Mouse (Mus musculus): ENCODE measurements at regions not wholly inside any gene's neighbourhood (a gene's known extent, or its start where the extent isn't known, plus 50 kb on each side); places are given as distances from the start of the nearest gene placed in this dataset.
"Not testable (repeated sequence)": the region's sequence is repeated elsewhere in the genome, so short reads cannot be mapped to it uniquely, and the experiment has no call there.

DNA sequence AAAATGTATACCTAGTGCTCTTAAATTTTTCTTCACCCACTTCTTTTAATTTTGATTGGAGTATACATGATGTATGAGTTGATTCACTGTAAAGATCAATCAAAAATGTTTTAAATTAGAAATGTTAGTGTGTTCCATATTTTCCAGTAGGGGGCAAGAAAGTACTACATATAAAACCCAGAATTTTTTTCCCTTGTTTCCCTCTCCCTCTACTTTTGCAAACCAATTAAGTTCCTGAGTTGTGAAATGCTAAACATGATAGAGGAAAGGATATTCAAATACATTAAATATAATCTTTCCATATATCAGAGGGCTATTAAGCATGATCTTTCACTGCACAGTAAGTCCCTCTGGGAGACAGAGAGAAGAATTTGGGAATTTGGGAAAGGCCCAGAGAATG is 192.0 kb upstream of the Slc10a2 start:
- peak; percentile 46 for DNase-seq (ENCODE audit: low spot score)
- no peak for ATAC-seq (ENCODE audit: low read depth)
- H3K27me3 ChIP-seq (replicated peaks; ENCODE audit: control insufficient read depth, insufficient read depth, low read length) = no peaks in the 10 kb centered on the region

GRCm38 (mm10) chr8:5285708-5286161 is 180.6 kb upstream of the Slc10a2 start:
- H3K27me3 ChIP-seq (replicated peaks; ENCODE audit: control insufficient read depth, insufficient read depth, low read length) = no peaks in the 10 kb centered on the region
- no peaks in the 10 kb centered on the region for H3K4me1 ChIP-seq (ENCODE audit: control insufficient read depth, insufficient read depth, low read length)
- DNase-seq (ENCODE audit: low spot score) = peak; percentile 76
- no peak overlapping the region for H3K4me3 ChIP-seq (ENCODE audit: low read depth, low read length)
- no peaks in the 10 kb centered on the region for H3K36me3 ChIP-seq (ENCODE audit: control insufficient read depth, insufficient read depth, low read length)
- no peaks in the 10 kb centered on the region for H3K9me3 ChIP-seq (ENCODE audit: control insufficient read depth, low read length)
- ATAC-seq (ENCODE audit: low read depth) = peak; percentile 84
- 23% methylated on average over 5 of the region's 5 CpGs for WGBS
- H3K27ac ChIP-seq (replicated peaks; ENCODE audit: low read depth, low read length) = no peak overlapping the region
- H3K9ac ChIP-seq (ENCODE audit: low read depth, low read length) = no peak overlapping the region
- H3K4me2 ChIP-seq (ENCODE audit: low read depth, low read length) = no peak overlapping the region

More for the DNA sequence above, 192.0 kb upstream of the Slc10a2 start:
- Histone ChIP-seq H3K9ac (ENCODE audit: low read depth, low read length) (no peak overlapping the region), H3K36me3 (ENCODE audit: control insufficient read depth, insufficient read depth, low read length) (no peaks in the 10 kb centered on the region), H3K27ac (replicated peaks; ENCODE audit: low read depth, low read length) (no peak overlapping the region), H3K9me3 (ENCODE audit: control insufficient read depth, low read length) (no peaks in the 10 kb centered on the region), H3K4me3 (ENCODE audit: low read depth, low read length) (no peak overlapping the region), H3K4me2 (ENCODE audit: low read depth, low read length) (no peak overlapping the region), H3K4me1 (ENCODE audit: control insufficient read depth, insufficient read depth, low read length) (no peaks in the 10 kb centered on the region)

- no peaks in the 10 kb centered on the region for H3K36me3 ChIP-seq (ENCODE audit: control insufficient read depth, insufficient read depth, low read length)
These were observed 178.6 kb upstream of the Slc10a2 start for GRCm38 (mm10) chr8:5283799-5284198.

GRCm38 (mm10) chr8:5262316-5262715 is 157.2 kb upstream of the Slc10a2 start:
- peak; percentile 26 for DNase-seq (ENCODE audit: low spot score)
- H3K36me3 ChIP-seq (ENCODE audit: control insufficient read depth, insufficient read depth, low read length) = no peaks in the 10 kb centered on the region
- ATAC-seq (ENCODE audit: low read depth) = no peak
- no peak overlapping the region for H3K27ac ChIP-seq (replicated peaks; ENCODE audit: low read depth, low read length)
- H3K4me1 ChIP-seq (ENCODE audit: control insufficient read depth, insufficient read depth, low read length) = no peaks in the 10 kb centered on the region
- H3K9me3 ChIP-seq (ENCODE audit: control insufficient read depth, low read length) = no peaks in the 10 kb centered on the region
- no peak overlapping the region for H3K9ac ChIP-seq (ENCODE audit: low read depth, low read length)
- WGBS = 15% methylated on average over 1 of the region's 1 CpGs
- H3K4me3 ChIP-seq (ENCODE audit: low read depth, low read length) = no peak overlapping the region
- H3K4me2 ChIP-seq (ENCODE audit: low read depth, low read length) = no peak overlapping the region
- no peaks in the 10 kb centered on the region for H3K27me3 ChIP-seq (replicated peaks; ENCODE audit: control insufficient read depth, insufficient read depth, low read length)

More at GRCm38 (mm10) chr8:5283799-5284198, 178.6 kb upstream of the Slc10a2 start:
- H3K27me3 ChIP-seq (replicated peaks; ENCODE audit: control insufficient read depth, insufficient read depth, low read length) = no peaks in the 10 kb centered on the region
- H3K4me3 ChIP-seq (ENCODE audit: low read depth, low read length) = no peak overlapping the region
- DNase-seq (ENCODE audit: low spot score) (no peak), ATAC-seq (ENCODE audit: low read depth) (no peak)
- H3K4me1 ChIP-seq (ENCODE audit: control insufficient read depth, insufficient read depth, low read length) = no peaks in the 10 kb centered on the region
- 0 out of 2 replicates have a peak, but pooled peaks cover 4% of the 10 kb centered on the region for H3K9me3 ChIP-seq (ENCODE audit: control insufficient read depth, low read length)
- H3K9ac ChIP-seq (ENCODE audit: low read depth, low read length) = no peak overlapping the region
- H3K4me2 ChIP-seq (ENCODE audit: low read depth, low read length) = no peak overlapping the region
- H3K27ac ChIP-seq (replicated peaks; ENCODE audit: low read depth, low read length) = no peak overlapping the region

- DNase-seq (ENCODE audit: low spot score); H3K4me1 ChIP-seq (ENCODE audit: control insufficient read depth, insufficient read depth, low read length); H3K9me3 ChIP-seq (ENCODE audit: control insufficient read depth, low read length); ATAC-seq (ENCODE audit: low read depth); H3K36me3 ChIP-seq (ENCODE audit: control insufficient read depth, insufficient read depth, low read length); H3K9ac ChIP-seq (ENCODE audit: low read depth, low read length); H3K27me3 ChIP-seq (replicated peaks; ENCODE audit: control insufficient read depth, insufficient read depth, low read length); H3K27ac ChIP-seq (replicated peaks; ENCODE audit: low read depth, low read length); H3K4me2 ChIP-seq (ENCODE audit: low read depth, low read length); H3K4me3 ChIP-seq (ENCODE audit: low read depth, low read length): not testable (repeated sequence)
- WGBS = 91% methylated on average over 5 of the region's 22 CpGs
These were observed 136.7 kb upstream of the Slc10a2 start for GRCm38 (mm10) chr8:5241871-5242270.

Measured in embryonic facial prominence, embryonic 14.5 days (tissue).